Mouse (Mus musculus): Measurements from ENCODE around the gene Pram1. TPM values are rescaled to one million over a fixed set of nuclear protein-coding genes. Genes with fewer than 3 reads are reported as not detected.
A peak's percentile ranks its signal among the peaks of the same experiment; 100 is the strongest.
"Not testable (repeated sequence)": the region's sequence is repeated elsewhere in the genome, so short reads cannot be mapped to it uniquely, and the experiment has no call there.

Pram1 gene
- under 1 TPM in 1 of 2 experiments, not detected in 1; 0.47 TPM for total RNA-seq (2021)

DNA sequence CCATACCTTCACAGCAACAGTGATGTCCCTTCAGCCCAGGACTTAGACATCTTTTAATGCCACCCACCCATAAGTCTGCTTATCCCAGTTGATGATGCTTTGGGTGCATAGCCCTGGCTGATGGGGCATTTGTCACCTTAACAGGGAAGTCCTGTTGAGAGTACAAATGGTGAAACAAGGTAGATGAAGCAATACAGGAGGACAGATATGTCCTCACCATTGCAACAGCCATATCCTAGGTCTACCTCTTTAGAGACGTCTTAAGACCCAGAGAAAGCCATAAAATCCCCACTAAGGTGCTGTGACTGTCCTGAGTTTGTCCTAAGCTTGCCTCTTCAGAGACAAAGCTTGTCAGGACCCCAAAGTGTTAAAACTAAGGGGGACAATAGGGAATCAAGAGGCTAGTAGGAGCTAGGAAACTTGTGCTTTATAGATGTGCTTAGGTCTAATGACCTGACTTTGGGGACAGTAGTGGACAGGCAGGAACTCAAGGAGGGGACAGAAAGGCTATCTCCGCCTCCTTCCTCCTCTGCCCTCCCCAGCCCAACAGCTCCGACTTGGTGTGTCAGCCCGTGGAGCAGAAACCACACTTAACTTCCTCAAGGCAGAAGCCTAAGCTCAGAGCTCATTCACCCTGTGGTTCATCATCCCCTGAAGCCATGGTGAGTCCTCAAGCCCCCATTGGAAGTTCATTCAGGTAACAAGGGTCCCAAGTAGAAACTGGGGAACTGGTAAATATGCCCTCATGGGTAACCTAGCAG, at the start of gene Pram1:
Gene Pram1 (plus strand): TSS at position 541 of the 761 bp plus-strand sequence.
- intact Hi-C loops (cut with DNase I) = loop anchor here (10.0 kb wide), 1 partner anchor 167 kb away; no protein-coding TSS in a partner anchor
- DNase-seq = no peak

DNA sequence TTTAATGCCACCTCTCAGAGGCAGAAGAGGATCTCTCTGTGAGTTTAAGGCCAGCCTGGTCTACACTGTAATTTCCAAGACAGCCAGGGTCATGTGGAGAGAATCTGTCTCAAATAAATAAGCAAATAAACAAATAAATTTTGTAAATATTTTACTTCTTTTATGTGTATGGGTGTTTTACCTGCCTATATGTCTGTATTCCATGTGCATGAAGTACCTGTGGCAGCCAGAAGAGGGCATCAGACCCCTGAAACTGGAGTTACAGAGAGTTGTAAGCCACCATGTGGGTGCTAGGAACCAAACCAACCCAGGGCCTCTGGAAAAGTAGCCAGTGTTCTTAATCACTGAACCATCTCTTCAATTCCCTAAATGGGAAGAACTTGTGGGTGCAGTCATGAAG, 40.6 kb upstream of the Pram1 start:
- DNase-seq = no peak
- intact Hi-C loops (cut with DNase I) = no loop called here

DNA sequence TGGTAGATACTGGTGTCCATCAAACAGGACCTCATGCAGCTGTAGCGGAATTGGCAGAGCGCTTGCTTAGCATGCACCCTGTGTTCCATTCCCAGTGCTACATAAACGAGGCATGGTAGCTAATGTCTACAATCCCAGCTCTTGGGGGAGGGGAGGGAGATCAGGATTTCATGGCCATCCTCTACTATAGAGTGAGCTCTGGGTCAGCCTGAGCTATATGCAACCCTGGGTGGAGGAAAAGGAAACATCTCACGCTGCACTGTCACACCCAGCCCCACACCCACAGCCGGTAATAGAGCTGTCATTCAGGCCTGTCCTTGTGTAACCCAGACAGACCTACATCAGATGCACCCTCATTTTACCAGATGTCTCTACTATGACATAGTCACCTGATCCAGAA, 39.4 kb upstream of the Pram1 start:
- DNase-seq = no peak
- intact Hi-C loops (cut with DNase I) = no loop called here

DNA sequence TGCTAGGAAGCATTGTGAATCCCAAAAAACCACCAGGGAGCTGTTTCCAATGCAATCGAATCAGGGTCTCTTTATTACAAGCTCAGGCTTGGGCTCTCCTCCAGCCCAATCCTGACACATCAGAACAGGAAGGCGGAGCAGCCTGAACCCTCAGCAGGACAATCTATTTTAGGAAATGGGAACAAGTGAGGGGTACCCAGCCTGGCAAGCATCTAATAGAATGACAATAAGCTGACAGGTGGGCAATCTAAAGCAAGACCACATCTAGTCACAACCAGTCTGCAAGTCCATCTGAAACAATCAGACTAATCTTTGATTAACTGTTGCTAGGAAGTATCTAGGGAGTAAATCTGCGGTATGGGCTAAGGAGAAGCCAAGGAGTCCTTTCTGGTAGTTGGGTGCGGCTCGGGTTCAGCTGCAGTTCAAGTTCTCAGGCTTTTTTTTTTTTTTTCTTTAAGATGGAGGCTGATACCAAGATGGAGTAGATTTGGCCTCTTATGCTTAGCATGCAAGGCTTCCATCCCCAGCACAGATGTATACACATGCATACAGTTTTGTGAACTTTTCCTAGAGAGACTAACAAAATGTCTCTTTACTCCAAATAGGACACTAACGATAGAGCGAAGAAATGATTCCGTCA, 37.9 kb upstream of the Pram1 start:
- DNase-seq = no peak

DNA sequence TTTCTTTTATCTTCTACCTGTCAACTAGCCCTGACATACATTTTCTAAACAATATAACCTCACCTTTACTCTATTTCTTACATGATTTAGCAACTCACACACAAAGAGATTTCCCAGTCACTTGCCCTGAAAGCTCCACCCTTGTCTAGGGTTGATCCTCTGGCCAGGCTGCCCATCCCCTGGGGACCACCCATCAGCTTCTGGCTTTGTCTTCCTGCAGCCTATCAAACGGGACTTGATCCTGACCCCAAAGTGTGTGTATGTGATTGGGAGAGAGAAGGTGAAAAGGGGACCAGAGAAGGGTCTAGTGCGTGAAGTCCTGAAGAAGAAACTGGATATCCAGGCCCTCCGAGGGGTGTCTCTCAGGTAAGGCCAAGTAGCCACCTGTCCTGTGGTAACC, 37.0 kb upstream of the Pram1 start:
- intact Hi-C loops (cut with DNase I) = no loop called here

More for the DNA sequence above, 37.9 kb upstream of the Pram1 start:
- intact Hi-C loops (cut with DNase I) = no loop called here

DNA sequence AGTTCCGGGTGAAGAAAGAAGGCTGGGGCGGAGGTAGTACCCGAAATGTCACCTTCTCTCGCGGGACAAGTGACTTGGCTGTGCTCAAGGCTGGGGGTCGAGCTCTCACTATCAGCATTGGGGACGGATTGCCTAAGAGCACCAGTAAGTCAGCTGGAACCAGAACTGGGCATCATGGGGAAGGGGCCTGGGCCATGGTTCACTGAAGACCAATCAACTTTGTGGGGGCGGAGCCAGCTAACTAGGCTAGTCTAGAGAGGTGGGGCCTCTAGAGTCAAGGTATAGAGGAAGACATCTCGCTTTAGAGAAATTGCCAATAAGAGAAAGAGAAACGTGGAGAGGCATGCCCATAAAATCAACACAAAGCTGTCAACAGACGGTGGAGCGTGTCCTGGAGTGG, 35.9 kb upstream of the Pram1 start:
- DNase-seq = no peak
- intact Hi-C loops (cut with DNase I) = no loop called here

More for the DNA sequence above, 37.0 kb upstream of the Pram1 start:
- no peak for DNase-seq

DNA sequence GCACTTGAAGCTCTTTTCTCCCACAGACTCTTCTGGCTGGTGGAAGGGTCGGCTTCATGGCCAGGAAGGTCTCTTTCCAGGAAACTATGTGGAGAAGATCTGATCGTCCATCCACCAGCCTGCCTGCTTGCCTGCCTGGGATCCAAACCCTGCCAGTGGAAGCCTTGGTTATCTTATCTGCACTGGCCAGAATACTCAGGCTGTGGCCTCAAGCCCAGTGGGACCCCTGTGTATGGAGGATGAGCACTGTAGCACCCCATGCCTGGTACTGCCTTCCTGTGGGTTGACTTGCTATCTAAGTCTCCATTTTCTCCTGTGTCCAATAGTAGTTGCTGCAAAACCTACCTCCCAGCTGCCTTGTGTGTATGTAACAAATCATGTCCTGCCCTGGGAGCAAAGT, 30.6 kb upstream of the Pram1 start:
- no peak for DNase-seq
- intact Hi-C loops (cut with DNase I) = no loop called here

DNA sequence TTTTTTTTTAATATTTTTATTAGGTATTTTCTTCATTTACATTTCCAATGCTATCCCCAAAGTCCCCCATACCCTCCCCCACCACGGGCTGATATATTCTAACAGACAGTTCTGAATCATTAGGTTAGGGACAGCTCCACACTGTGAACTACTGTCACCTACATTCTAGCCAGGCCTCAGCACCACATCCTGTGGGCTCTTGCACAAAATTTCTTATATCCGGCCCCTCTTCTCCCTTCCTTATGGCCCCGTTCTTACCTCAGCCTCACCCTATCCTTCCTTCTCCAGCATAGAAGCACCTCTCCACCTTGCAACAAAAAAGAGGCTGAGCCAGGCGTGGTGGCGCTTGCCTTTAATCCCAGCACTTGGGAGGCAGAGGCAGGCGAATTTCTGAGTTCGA, 27.3 kb upstream of the Pram1 start:
- DNase-seq = no peak
- intact Hi-C loops (cut with DNase I) = no loop called here

DNA sequence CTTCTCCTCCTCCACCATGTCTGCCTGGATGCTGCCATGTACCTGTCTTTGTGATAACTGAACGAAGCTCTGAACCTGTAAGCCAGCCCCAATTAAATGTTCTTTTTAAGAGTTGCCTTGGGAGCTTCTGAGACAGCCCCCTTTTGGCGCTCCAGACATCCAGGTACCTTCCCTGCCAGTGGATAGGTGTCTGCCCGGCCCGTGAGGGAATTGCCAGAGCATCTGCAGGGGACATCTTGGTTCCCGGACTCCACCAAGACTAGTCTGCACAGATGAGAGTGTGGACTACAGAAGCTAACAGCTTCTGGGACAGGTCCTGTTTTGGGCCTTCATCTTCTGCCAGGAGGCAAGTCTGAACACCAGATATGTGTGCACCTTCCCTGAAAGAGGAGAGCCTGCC, 24.1 kb upstream of the Pram1 start:
- intact Hi-C loops (cut with DNase I); DNase-seq: not testable (repeated sequence)

DNA sequence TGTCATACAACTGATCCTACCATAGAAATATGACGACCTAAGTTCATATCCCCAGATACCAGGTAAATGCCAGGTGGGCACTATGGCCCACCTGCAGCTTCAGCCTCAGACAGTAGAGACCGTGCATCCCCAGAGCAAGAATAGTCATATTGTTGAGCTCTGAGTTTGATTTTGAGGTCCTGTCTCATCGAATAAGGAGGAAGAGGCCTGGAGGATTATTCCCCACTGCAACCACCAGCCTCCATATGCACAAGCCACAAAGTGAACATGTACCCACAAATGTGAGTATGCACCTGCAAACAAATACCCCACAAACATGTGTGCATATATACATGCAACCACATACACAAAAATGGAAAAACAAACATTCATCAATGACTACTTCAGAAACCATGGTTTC, 10.6 kb upstream of the Pram1 start:
- no peak for DNase-seq
- intact Hi-C loops (cut with DNase I) = no loop called here

DNA sequence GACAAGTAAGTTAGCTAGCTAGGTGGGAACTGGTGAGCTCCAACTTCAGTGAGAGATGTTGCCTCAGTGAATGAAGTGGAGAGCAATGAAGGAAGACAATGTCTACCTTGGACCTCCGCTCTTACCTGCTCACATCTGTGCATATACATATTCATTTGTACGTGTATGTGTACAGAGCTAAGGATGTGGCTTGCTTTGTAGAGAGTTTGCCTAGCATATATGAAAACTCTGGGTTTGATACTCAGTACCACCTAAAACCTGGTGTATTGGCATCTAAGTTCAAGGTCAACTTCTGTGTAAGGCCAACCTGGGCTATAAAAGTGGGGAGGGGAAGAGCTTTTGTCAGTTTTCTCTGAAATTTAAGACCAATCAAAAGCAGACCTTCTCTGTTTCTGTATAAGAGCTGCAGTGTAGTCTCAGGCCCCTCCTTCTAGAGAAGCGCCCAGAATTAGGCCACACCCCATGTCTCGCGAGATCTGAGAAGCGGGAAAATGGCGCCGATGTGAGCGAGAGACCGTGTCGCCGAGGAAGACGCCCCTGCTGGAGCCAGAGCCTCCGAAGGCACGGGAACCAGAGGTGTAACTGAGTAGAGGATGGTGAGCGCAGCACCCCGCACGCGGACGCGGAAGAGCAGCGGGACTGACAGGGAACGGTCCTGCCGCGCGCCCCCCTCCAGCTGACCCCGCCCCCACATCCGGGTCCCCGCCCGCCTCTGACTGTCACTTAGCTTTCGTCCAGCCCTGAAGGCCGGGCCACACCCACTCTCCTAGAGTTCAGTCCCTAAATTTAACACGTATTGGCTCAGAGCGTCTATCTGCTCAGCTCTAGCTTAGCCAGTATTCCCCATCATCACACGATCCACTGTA, 9.0 kb upstream of the Pram1 start, which contains the start of gene Zfp414:
Gene Zfp414 (plus strand): TSS at position 470 of the 866 bp plus-strand sequence.
- peak; percentile 95 to 97 for DNase-seq

DNA sequence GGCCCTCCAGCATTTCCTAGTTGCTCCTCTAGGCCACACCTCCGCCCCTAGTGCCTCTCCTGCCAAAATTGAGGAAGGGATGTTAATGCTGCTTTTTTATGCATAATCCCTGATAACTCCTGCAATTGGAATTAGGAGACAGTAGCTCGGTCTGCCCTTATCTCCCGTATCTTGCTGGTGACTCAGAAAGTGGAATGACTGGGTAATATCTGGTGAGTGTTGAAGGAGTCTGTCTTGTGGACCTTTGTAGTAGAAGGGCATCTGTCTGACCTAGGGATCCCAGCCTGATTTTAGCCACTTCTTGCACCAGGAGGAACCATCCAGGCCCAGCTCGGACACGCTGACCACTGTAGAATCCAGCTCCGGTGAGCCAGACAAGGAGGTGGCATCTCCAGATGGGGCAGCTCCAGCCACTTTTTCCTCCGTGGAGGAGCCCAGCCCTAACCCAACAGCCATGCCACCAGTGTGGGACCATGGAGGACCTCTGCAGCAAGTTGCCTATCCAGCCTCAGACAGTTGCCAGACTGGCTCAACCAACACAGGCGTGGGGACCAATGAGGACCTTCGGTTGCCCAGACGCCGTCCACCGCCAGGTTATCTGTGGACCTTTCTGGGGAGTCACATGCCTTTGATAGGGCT, 8.2 kb upstream of the Pram1 start:
- intact Hi-C loops (cut with DNase I) = loop anchor here (10.0 kb wide), 1 partner anchor 175 kb away; no protein-coding TSS in a partner anchor
- peak in 1 of 2 experiments; percentile 37 for DNase-seq

More for the DNA sequence above, 9.0 kb upstream of the Pram1 start, which contains the start of gene Zfp414:
- intact Hi-C loops (cut with DNase I) = no loop called here

DNA sequence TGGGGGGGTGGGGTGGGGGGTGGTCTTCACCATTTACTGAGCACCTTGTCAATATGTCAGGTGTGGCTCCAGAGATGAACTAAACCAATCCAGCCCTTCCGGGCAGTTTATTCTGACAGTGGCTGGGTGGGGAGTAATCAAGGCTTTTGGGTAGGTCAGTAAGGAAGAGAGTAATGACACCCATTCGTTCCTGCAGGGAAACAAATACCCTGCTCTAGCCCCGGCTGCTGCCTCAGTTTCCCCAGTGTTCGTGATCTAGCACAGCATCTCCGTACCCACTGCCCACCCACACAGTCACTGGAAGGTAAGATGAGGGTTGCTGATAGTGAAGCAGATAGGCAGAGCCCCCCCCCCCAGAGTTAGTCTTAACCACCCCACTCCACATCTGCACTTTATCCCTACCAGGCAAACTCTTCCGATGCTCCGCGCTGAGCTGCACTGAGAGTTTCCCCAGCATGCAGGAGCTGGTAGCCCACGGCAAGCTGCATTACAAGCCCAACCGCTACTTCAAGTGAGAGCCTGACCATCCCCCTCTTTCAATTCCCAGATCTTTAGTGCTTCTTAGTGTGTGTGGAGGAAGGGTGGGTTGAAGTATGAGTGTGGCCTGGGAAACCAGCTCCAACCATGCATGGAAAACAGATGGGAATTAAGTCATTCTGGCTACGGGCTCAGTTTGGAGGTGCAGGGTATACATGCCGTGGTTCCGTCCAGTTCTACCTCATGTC, 7.5 kb upstream of the Pram1 start:
- intact Hi-C loops (cut with DNase I) = loop anchor here (10.0 kb wide), 1 partner anchor 174 kb away; no protein-coding TSS in a partner anchor

DNA sequence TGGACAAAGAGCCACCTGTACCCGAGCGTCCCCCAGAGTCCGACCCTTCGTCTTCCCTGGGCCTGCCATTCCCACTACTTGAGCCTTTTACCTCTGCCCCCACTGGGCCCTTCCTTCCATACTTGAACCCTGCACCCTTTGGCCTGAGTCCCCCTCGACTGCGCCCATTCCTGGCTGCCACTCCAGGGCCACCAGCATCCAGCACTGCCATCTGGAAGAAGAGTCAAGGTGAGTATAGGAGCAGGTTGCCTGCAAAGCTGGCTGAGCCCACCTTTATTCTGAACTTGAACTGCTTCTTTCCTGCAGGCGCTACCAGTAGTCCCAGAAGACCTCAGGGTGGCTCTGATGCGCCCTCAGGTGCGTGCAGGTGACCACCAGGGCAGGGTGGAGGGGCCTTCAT, 6.6 kb upstream of the Pram1 start:
- intact Hi-C loops (cut with DNase I) = loop anchor here (10.0 kb wide), 1 partner anchor 174 kb away; no protein-coding TSS in a partner anchor
- DNase-seq = no peak

More for the DNA sequence above, 7.5 kb upstream of the Pram1 start:
- DNase-seq = no peak

DNA sequence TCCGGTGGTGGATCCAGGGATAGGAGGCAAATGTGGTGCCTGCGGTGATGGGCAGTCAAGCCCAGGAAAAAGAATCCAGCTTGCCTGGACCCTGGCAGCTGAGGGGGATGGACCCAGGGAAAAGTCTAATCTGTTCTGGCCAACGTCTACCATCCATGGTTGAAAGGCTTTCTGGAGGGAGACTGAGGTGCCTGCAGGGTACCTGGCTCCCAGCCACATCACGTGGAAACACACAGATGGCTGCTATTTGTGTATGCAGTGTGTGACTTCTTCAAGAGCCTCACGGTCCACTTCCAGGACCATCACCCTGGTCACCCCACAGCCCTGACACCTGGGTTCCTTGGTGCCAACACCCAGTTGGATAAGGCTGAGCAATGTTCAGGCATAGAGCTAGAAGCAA, 6.1 kb upstream of the Pram1 start:
- DNase-seq = no peak
- intact Hi-C loops (cut with DNase I) = loop anchor here (10.0 kb wide), 1 partner anchor 173 kb away; no protein-coding TSS in a partner anchor

DNA sequence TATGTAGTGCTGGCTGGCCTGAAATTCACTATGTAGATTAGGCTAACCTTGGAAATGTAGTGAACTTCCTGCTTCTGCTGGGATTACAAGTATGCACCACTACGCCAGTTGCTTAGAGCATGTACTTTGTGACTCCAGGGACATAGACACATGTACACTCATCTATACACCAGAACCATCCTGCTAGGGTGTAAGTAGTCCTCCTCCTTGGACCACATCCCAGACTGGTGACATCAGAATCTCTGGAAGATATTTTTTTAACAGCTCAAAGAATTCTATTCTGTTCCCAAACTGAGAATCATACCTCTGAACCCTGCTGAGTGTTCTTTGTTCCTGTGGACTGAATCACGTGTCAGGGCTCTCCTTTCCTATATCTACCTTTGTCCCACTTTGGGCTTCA, 818 bp upstream of the Pram1 start:
- peak; percentile 49 to 52 for DNase-seq
- intact Hi-C loops (cut with DNase I) = loop anchor here (10.0 kb wide), 1 partner anchor 168 kb away; no protein-coding TSS in a partner anchor

DNA sequence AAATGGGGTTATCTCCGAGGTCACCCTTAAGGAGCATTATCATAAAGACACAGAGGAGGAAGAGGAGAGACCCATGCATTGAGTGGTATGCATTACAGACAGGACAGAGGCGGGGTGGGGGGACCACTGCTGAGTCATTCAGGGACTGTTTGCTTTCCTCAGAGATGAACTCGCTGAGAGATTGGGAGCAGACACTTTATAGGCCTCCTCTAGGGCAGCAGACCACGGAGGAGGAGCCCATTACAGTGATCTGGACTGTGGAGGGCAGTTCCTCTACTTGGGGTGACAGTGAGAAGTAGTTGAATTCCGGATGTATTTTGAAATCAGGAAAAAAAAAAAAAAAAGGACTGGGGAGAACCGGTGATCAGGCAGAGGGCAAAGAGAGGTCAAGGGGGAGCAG, 1.9 kb downstream of the Pram1 start:
- intact Hi-C loops (cut with DNase I) = loop anchor here (10.0 kb wide), 1 partner anchor 165 kb away; no protein-coding TSS in a partner anchor
- no peak for DNase-seq

DNA sequence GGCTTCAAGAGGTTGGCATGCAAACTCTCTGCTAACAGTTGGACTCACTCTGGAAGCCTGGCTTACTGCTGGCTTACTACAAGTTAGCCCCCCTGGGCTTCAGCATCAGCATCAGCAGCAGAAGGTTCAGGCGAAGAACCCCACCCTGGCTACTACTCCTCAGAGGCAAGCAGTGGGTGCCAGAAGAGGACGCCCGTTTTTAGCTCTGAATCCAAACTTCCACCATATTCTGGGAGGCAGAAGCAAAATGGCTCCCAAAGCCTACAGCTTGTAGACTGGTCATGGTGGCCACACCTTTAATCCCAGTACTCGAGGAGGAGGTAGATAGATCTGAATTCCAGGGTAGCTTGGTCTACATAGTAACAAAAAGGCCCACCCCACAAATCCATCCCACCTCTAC, 6.2 kb downstream of the Pram1 start:
- DNase-seq = no peak
- intact Hi-C loops (cut with DNase I) = no loop called here

DNA sequence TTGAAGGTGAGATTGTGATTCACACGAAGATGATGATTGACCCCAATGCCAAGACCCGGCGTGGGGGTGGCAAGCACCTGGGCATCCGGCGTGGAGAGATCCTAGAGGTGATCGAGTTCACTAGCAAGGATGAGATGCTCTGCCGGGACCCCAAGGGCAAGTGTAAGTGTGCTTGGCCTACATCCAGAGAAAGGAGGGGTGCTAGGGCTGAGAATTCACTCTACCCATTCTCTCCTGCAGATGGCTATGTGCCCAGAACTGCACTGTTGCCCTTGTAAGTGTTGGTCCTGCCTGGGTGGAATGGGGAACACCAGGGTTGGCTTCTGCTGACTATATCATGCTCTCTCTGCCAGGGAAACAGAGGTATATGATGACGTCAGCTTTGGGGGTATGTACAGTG, 7.2 kb downstream of the Pram1 start:
- intact Hi-C loops (cut with DNase I) = no loop called here
- no peak for DNase-seq
